Mouse (Mus musculus) heart, adult 2 months (tissue): ENCODE data around the gene Hoxc4.

ENCODE experiments used
- CTCF ChIP-seq: fragments of 200-600 bp; IDR thresholded peaks from 2 replicates; pipeline ENCODE4 v1.8.1; 2022; ENCODE audit warnings: antibody characterized with exemption, mild to moderate bottlenecking, moderate library complexity
- EP300 ChIP-seq: fragments of 200-500 bp; IDR thresholded peaks from 2 replicates; pipeline ENCODE4 v1.6.1; 2011; ENCODE audit warnings: low read depth, low read length, control low read depth; ENCODE audit not compliant: insufficient read depth
- POLR2A ChIP-seq: fragments of 200-500 bp; IDR thresholded peaks from 2 replicates; pipeline ENCODE4 v1.6.1; 2011; ENCODE audit warnings: mild to moderate bottlenecking, low read depth, low read length, control low read depth; ENCODE audit not compliant: insufficient read depth

DNA sequence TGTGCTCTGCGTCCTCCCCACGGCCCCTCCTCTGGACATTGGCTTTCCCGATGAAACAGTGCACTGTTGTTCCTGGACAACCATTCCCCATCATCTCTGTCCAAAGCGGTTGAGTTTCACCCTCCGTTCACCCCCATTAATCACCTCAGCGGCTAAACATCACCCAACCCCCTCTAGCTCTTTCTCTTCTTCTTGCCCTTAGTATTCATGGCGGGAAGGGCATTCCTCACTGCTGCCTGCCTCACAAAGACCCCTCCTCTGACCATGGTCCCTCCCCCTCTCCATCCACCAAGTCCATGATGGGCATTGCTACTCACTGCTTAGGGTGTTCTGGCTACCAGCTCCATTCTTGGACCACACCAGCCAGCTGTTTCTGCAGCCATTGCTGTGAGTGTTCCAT lies 46.9 kb downstream of the Hoxc4 start:
- TF ChIP-seq POLR2A, result no peak
- TF ChIP-seq CTCF, result no peak
- no peak for TF ChIP-seq EP300
